Mouse (Mus musculus): ENCODE data around the gene 1700025C18Rik.

- no peak for TF ChIP-seq TAL1 (conservative IDR thresholded peaks at IDR 0.05; ENCODE audit: low read depth, low read length)
- no peak for TF ChIP-seq CTCF (IDR thresholded peaks at IDR 0.05; ENCODE audit: low read depth, low read length)
Measured at GRCm38 (mm10) chr2:165086634-165087033, 3.9 kb downstream of the 1700025C18Rik start.
